23 mouse cellular contexts compared by ENCODE assay signal in genomic region chr1:55822599-55822998, GRCm38 (mm10).
"Had no signal": no experiment of that assay in that cellular context is flagged by ENCODE, and none has a peak within 500 bp of the region (broad histone marks: within the 10 kb centered on the region; RNA-seq: fewer than 3 reads in every experiment).

No protein-coding gene starts in this region.

- H3K27me3 ChIP-seq: liver, embryonic 15.5 days; lung, embryonic 15.5 days; midbrain, embryonic 12.5 days; neural tube, embryonic 13.5 days; neural tube, embryonic 15.5 days; stomach, embryonic 15.5 days had no signal

- ATAC-seq: liver, postnatal 0 days; lung, postnatal 0 days; midbrain, embryonic 16.5 days had no signal

- H3K4me3 ChIP-seq: liver, embryonic 15.5 days; lung, embryonic 15.5 days; midbrain, embryonic 10.5 days; midbrain, embryonic 12.5 days; myocyte; neural tube, embryonic 13.5 days; neural tube, embryonic 15.5 days; stomach, embryonic 15.5 days had no signal

- H3K4me2 ChIP-seq: liver, embryonic 15.5 days; lung, embryonic 15.5 days; midbrain, embryonic 12.5 days; neural tube, embryonic 13.5 days; neural tube, embryonic 15.5 days; stomach, embryonic 15.5 days had no signal

- DNase-seq: liver, postnatal 0 days; lung, adult 2 months; lung, postnatal 14 days; lung, postnatal 36 days; midbrain, embryonic 14.5 days; retina, postnatal 1 day; right cerebral cortex, adult 18-20 months; right cerebral cortex, postnatal 25 days; right cerebral cortex, postnatal 4 days; spleen, adult 18-20 months; thymus, postnatal 14 days; thymus, postnatal 36 days had no signal

- H3K9me3 ChIP-seq: liver, embryonic 15.5 days; lung, embryonic 15.5 days; midbrain, embryonic 10.5 days; midbrain, embryonic 12.5 days; neural tube, embryonic 13.5 days; neural tube, embryonic 15.5 days; stomach, embryonic 15.5 days had no signal

- H3K4me1 ChIP-seq: liver, embryonic 15.5 days; lung, embryonic 15.5 days; midbrain, embryonic 10.5 days; midbrain, embryonic 12.5 days; neural tube, embryonic 13.5 days; neural tube, embryonic 15.5 days; stomach, embryonic 15.5 days had no signal

- H3K27ac ChIP-seq: liver, embryonic 15.5 days; lung, embryonic 15.5 days; midbrain, embryonic 10.5 days; midbrain, embryonic 12.5 days; neural tube, embryonic 13.5 days; neural tube, embryonic 15.5 days; stomach, embryonic 15.5 days; stomach, postnatal 0 days had no signal

- H3K36me3 ChIP-seq: liver, embryonic 15.5 days; lung, embryonic 15.5 days; midbrain, embryonic 10.5 days; midbrain, embryonic 12.5 days; neural tube, embryonic 13.5 days; neural tube, embryonic 15.5 days; stomach, embryonic 15.5 days had no signal

- H3K9ac ChIP-seq: liver, embryonic 15.5 days; liver, postnatal 0 days; lung, embryonic 15.5 days; midbrain, embryonic 12.5 days; neural tube, embryonic 13.5 days; neural tube, embryonic 15.5 days; stomach, embryonic 15.5 days had no signal
